Mouse (Mus musculus) olfactory bulb, adult 2 months (tissue): Measurements from ENCODE around the gene Atad3a. TPM values are rescaled to one million over a fixed set of nuclear protein-coding genes. Genes with fewer than 3 reads are reported as not detected.
"Not testable (repeated sequence)": the region's sequence is repeated elsewhere in the genome, so short reads cannot be mapped to it uniquely, and the experiment has no call there.

Experiments
- H3K27ac ChIP-seq: fragments of 200-500 bp; 2 replicates; pipeline ENCODE4 v1.5.1; 2012; ENCODE audit warnings: low read depth, low read length; ENCODE audit not compliant: insufficient read depth
- H3K4me1 ChIP-seq: fragments of 200-500 bp; 2 replicates; pipeline ENCODE4 v1.6.1; 2012; ENCODE audit warnings: low read length; ENCODE audit not compliant: control insufficient read depth, insufficient read depth
- H3K4me3 ChIP-seq: fragments of 200-500 bp; 2 replicates; pipeline ENCODE4 v1.5.1; 2012; ENCODE audit warnings: mild to moderate bottlenecking, low read depth, low read length, moderate library complexity; ENCODE audit not compliant: insufficient read depth
- CTCF ChIP-seq: fragments of 200-500 bp; IDR thresholded peaks from 2 replicates; pipeline ENCODE4 v1.5.1; 2012; ENCODE audit warnings: low read depth, mild to moderate bottlenecking, low read length, moderate library complexity; ENCODE audit not compliant: insufficient read depth
- POLR2A ChIP-seq: fragments of 200-500 bp; IDR thresholded peaks from 2 replicates; pipeline ENCODE4 v1.6.1; 2012; ENCODE audit warnings: mild to moderate bottlenecking, low read depth, low read length, moderate library complexity; ENCODE audit not compliant: insufficient read depth
- WGBS: fragments of 180-500 bp; shearing (Covaris S2); methylation state at CpG from one replicate; pipeline ENCODE4 v1.1.7; 2018; 5-methylcytosine and 5-hydroxymethylcytosine counted together
- polyA plus RNA-seq: library from polyadenylated mRNA; stranded (reverse); fragments of >200 nt; gene quantifications from 2 replicates; pipeline ENCODE4 v1.2.4, GENCODE M21; 2012; ENCODE audit warnings: low replicate concordance; ENCODE audit not compliant: missing spikeins, insufficient read depth, insufficient read length

Atad3a gene
- polyA plus RNA-seq, 1 experiment = not detected

DNA sequence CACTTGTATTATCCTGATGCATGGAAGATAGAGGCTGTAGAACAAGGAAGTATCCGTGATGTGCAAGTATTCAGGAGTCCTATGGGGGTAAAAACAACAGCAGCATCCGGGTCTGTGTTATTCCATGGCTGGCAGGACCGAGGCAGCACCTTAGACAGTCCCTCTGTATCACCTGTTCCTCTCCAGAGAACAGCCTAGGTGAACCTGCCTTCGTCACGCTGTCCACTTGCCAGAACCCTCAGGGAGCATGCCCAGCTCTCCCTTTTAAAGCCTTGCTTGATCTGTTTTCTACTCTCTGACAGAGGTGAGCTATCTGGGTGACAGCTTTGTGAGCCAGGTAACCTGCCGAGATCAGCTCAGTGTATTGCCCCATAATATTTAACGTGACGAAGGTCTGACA lies 16.4 kb downstream of the Atad3a start:
- Histone ChIP-seq H3K27ac (no peak overlapping the region), H3K4me1 (peaks cover 8% of the 10 kb centered on the region), H3K4me3 (no peak overlapping the region)
- WGBS = 89% methylated on average over 8 of the region's 8 CpGs
- no peak for TF ChIP-seq POLR2A
- TF ChIP-seq CTCF = no peak

DNA sequence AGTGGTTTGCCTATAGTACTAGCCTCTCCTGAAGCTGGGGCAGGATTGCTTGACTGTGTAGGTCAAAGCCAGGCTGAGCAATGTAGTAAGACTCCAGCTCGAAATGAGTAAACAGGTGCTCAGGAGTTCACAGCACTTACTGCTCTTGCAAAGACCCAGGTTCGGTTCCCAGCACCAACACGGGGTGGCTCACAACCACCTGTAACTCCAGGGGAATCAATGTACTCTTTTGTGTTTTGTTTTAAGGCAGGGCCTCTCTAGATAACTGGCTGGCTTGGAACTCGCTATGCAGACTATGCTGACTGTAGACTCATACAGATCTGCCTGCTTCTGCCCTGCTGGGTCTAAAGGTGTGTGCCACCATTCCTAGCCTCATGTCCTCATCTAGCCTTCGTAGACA lies 18.2 kb downstream of the Atad3a start:
- 95% methylated on average over 5 of the region's 5 CpGs for WGBS
- H3K4me3 ChIP-seq = no peak overlapping the region
- no peak for TF ChIP-seq CTCF
- no peak for TF ChIP-seq POLR2A
- H3K27ac ChIP-seq = no peak overlapping the region
- peaks cover 18% of the 10 kb centered on the region for H3K4me1 ChIP-seq

DNA sequence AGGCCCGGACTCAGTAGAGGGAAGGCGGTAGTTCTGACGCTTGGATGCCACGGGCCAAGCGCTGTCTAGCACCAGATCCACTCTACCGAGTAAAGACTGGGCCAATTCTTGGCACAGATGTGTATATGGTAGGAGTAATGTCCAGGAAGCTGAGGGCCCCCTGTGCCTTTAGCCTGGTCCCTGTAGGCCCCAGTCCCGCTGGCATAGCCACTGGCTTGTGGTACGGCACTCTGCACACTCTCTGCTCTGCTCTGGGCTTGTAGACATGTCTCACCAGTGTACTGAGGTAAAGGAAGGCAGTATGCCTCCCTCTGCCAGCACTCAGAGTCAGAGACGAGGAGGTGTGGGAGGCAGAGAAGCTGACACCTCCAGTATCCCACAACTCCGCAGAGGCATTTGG lies 20.2 kb downstream of the Atad3a start:
- not testable (repeated sequence) for H3K4me3 ChIP-seq, H3K27ac ChIP-seq
- WGBS = 80% methylated on average over 10 of the region's 10 CpGs
- peaks cover 15% of the 10 kb centered on the region for H3K4me1 ChIP-seq

DNA sequence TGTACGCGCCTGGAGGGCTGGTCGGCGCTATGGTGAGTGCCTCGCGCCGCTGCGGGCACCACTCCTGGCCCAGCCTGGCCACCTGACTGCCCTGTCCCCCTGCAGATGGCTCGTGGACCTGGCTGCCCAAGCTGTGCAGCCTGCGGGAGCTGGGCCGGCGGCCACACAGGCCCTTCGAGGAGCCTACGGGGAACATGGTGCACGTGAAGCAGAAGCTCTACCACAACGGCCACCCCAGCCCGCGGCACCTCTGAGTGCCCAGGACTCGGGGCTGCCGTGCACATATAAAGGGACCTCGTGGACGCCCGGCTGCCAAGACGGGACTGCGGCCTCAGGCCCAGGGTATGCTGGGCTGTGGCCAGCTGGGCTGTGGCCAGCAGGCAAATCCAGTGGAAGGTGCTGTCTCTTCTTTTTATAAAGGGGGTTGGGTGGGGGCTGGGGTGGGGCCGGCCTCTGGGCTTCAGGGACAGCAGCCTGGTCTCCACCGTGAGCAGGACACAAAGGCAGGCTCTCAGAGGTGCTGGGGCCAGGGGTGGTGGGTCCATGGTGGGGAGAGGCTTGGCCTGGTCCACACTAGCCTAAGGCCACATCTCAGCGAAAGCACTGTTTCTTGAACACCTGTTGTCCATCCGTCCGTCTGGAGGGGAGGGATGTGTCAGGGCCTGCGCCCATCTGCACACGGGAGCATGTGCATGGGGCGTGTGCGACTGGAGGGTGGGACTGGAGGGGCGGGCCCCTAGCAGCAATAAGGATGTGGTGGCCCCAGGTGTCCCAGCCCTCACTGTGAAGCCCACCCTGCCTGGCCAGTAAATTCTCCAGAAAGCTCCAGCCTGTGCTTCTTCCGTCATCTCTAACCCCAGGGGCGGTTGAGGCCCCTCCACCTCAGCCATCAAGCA lies 20.9 kb downstream of the Atad3a start:
- no peak overlapping the region for H3K4me3 ChIP-seq
- TF ChIP-seq CTCF (no peak), POLR2A (no peak)
- WGBS = 66% methylated on average over 37 of the region's 37 CpGs
- no peak overlapping the region for H3K27ac ChIP-seq
- peaks cover 17% of the 10 kb centered on the region for H3K4me1 ChIP-seq

DNA sequence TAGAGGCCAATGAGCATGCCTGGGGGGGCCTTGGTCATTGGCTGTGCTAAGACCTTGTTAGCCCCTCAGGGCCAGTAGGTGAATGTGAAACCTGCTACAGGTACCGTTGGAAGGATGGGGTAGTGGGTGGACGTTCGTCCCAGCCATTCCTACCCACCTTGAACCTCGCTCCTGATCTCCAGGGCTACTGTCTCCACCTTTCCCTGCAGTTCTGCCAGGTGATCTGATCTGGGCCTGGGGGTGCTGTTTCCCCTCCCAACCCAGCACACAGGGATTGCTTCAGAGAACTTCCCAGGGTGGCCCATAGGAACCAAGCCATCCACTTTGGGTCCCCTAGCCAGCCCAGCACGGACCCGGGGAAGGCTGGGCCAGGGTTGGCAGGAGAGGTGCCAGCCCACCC lies 21.7 kb downstream of the Atad3a start:
- TF ChIP-seq POLR2A (no peak), CTCF (no peak)
- H3K4me1 ChIP-seq = peaks cover 18% of the 10 kb centered on the region
- no peak overlapping the region for H3K4me3 ChIP-seq
- WGBS = 85% methylated on average over 6 of the region's 6 CpGs
- no peak overlapping the region for H3K27ac ChIP-seq

DNA sequence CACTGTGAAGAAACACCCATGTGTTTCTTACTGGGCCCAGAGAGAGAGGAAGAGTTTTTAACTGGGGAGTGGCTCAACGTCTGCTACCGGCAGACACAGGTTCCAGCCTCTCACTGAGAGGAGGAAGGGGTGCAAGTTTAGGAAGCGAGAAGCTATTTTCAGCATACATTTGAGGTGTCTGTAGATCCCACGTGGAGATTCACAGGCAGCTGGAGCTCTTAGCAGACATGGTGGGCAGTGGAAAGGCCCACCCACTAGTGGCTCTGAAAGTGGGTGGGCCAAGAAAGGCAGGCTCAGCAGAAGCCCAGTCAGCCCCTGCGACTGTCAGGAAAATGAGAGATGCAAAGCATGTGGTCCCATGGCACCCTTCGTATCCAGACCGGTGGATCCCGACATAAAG lies 22.6 kb downstream of the Atad3a start:
- Histone ChIP-seq H3K4me3 (no peak overlapping the region), H3K4me1 (peaks cover 22% of the 10 kb centered on the region), H3K27ac (no peak overlapping the region)
- TF ChIP-seq CTCF (no peak), POLR2A (no peak)
- WGBS = 44% methylated on average over 8 of the region's 8 CpGs

DNA sequence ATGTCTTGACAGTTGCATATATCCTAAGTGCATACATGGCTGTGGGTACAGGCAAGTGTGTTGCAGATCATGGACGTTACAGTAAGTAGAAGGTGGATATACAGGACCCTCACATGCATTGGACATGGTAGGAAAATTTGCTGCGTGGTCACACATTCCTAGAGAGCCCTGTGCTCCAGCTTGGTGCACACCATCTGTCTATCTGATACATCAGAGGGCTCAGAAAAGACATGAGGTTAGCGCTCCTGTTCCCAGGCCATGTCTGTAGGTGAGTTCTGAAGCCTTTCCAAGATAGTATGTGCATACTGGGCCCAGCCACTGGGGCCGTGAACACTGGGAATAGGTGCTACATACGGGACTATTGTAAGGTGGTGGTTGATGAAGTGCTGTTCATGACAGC lies 24.5 kb downstream of the Atad3a start:
- no peak overlapping the region for H3K27ac ChIP-seq
- H3K4me1 ChIP-seq = peaks cover 22% of the 10 kb centered on the region
- WGBS = 86% methylated on average over 5 of the region's 5 CpGs
- no peak overlapping the region for H3K4me3 ChIP-seq
- no peak for TF ChIP-seq POLR2A
- TF ChIP-seq CTCF = no peak

DNA sequence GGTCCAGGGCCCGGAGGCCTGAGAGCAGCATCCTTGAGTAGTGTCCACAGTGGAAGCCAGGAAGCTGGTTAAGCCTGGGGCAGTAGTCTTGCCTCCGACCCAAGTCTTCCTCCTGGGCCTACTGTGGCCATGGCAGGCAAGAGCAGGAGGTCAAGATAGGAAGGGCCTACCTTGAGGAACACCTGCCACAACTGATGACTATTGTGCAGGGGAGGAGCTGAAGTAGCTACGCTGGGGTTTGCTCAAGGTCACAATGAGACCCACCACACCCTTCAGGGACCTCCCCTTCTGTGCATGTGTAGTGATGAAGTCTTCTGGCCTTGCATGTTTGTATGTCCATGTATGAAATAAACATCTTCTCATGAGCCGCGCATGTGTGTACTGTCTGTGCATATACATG lies 25.1 kb downstream of the Atad3a start:
- Histone ChIP-seq H3K4me3 (peak overlapping the region; percentile 80), H3K4me1 (peaks cover 22% of the 10 kb centered on the region), H3K27ac (no peak overlapping the region)
- 53% methylated on average over 5 of the region's 5 CpGs for WGBS
- TF ChIP-seq POLR2A (no peak), CTCF (no peak)

DNA sequence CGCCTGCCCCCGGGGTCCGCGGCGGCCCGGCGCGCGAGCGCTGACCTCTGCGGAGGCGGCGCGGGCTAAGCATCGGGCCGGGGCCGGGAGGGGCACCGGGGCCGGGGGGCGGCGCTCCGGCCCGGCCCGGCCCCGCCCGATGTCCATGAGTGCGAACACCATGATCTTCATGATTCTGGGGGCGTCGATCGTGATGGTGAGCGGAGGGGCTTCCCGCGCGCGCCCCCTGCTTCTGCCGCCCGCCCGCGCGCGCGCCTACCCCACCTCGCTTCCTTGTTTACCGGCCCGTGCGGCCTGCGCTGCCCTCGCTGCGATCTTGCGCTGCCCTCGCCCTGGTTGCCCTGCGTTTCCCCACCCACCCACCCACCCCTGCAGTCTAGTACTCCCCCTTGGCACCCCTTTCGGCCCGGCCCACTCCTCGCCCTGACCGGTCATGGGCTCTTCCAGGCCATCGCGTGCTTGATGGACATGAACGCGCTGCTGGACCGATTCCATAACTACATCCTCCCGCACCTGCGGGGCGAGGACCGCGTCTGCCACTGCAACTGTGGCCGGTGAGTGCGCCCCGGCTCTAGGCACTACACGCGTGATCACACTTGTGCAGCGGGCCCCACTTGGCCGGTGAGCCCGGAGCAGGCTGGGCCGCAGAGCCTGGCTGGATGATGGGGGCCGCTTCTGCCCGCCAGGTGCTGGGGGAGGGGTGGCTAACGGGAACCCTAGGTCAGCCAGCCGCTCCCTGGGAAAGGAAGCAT lies 25.8 kb downstream of the Atad3a start:
- WGBS = under 1% methylated on average over 79 of the region's 79 CpGs
- TF ChIP-seq CTCF (no peak), POLR2A (no peak)
- H3K4me3 ChIP-seq = peak overlapping the region; percentile 80
- peaks cover 22% of the 10 kb centered on the region for H3K4me1 ChIP-seq
- peak overlapping the region; percentile 34; the same call in 1 of the 2 replicates for H3K27ac ChIP-seq
